Mouse (Mus musculus) liver, embryonic 12.5 days (tissue): ENCODE data around the gene Cphx3. TPM values are rescaled to one million over a fixed set of nuclear protein-coding genes. Genes with fewer than 3 reads are reported as not detected.
"Not testable (repeated sequence)": the region's sequence is repeated elsewhere in the genome, so short reads cannot be mapped to it uniquely, and the experiment has no call there.

Experiments
- ATAC-seq: fragments of 200-750 bp; cut with Nextera tagmentation; 2 replicates; pipeline ENCODE4 v1.8.0; 2017; ENCODE audit warnings: moderate number of reproducible peaks, mild to moderate bottlenecking, moderate library complexity
- H3K27ac ChIP-seq: fragments of 300-500 bp; sonication (generic); 2 replicates; pipeline ENCODE4 v1.5.1; 2016; ENCODE audit warnings: mild to moderate bottlenecking
- H3K27me3 ChIP-seq: fragments of 300-500 bp; sonication (generic); replicated peaks from 2 replicates; pipeline ENCODE4 v1.6.1; 2016; ENCODE audit warnings: mild to moderate bottlenecking, moderate library complexity
- H3K36me3 ChIP-seq: fragments of 300-500 bp; sonication (generic); 2 replicates; pipeline ENCODE4 v1.6.1; 2016; ENCODE audit warnings: mild to moderate bottlenecking, moderate library complexity
- H3K4me1 ChIP-seq: fragments of 300-500 bp; sonication (generic); 2 replicates; pipeline ENCODE4 v1.6.1; 2016
- H3K4me2 ChIP-seq: fragments of 300-500 bp; sonication (generic); 2 replicates; pipeline ENCODE4 v1.6.1; 2016; ENCODE audit warnings: mild to moderate bottlenecking, moderate library complexity
- H3K4me3 ChIP-seq: fragments of 300-500 bp; sonication (generic); 2 replicates; pipeline ENCODE4 v1.5.1; 2016; ENCODE audit warnings: mild to moderate bottlenecking, moderate library complexity
- H3K9ac ChIP-seq: fragments of 300-500 bp; sonication (generic); 2 replicates; pipeline ENCODE4 v1.6.1; 2016; ENCODE audit warnings: mild to moderate bottlenecking, moderate library complexity
- H3K9me3 ChIP-seq: fragments of 300-500 bp; sonication (generic); replicated peaks from 2 replicates; pipeline ENCODE4 v1.6.1; 2016; ENCODE audit warnings: mild to moderate bottlenecking, moderate library complexity
- WGBS: fragments of 180-500 bp; shearing (Covaris S2); methylation state at CpG from one replicate; pipeline ENCODE4 v1.1.7; 2016; ENCODE audit not compliant: insufficient replicate concordance; 5-methylcytosine and 5-hydroxymethylcytosine counted together
- polyA plus RNA-seq: library from polyadenylated mRNA; unstranded; fragments of >200 nt; fragmentation: Nextera tagmentation; extraction: Ambion mirVana; gene quantifications from 2 replicates; pipeline ENCODE4 v1.2.1, GENCODE M21; 2016

Gene Cphx3
- not detected in 2 replicates for polyA plus RNA-seq

- not testable (repeated sequence) for H3K4me3 ChIP-seq, ATAC-seq
- no CpG with 5 or more reads among the region's 1 CpGs for whole genome bisulfite sequencing
Observed at GRCm38 (mm10) chr14:26081997-26082396, at the start of gene Cphx3. Gene Cphx3, plus strand, starts transcription at chr14:26082297.

GRCm38 (mm10) chr14:26034364-26034763, 47.7 kb upstream of the Cphx3 start:
- H3K4me2 ChIP-seq, H3K4me3 ChIP-seq, H3K27ac ChIP-seq, H3K4me1 ChIP-seq, H3K27me3 ChIP-seq, H3K36me3 ChIP-seq, H3K9me3 ChIP-seq, H3K9ac ChIP-seq, ATAC-seq: not testable (repeated sequence)
- no CpG with 5 or more reads among the region's 3 CpGs for WGBS

More at GRCm38 (mm10) chr14:26081997-26082396, at the start of gene Cphx3:
- H3K27ac ChIP-seq, H3K9me3 ChIP-seq, H3K4me2 ChIP-seq, H3K36me3 ChIP-seq, H3K4me1 ChIP-seq, H3K27me3 ChIP-seq, H3K9ac ChIP-seq: not testable (repeated sequence)

GRCm38 (mm10) chr14:26035439-26035838, 46.7 kb upstream of the Cphx3 start:
- H3K36me3 ChIP-seq, H3K4me3 ChIP-seq, H3K27me3 ChIP-seq, H3K4me1 ChIP-seq, H3K4me2 ChIP-seq, H3K9me3 ChIP-seq, ATAC-seq, H3K27ac ChIP-seq, H3K9ac ChIP-seq: not testable (repeated sequence)
- WGBS, result no CpG with 5 or more reads among the region's 6 CpGs

GRCm38 (mm10) chr14:26042611-26043010, 39.5 kb upstream of the Cphx3 start, which contains the start of gene Gm9780:
Gene Gm9780, minus strand, starts transcription at chr14:26042711.
- not testable (repeated sequence) for H3K4me3 ChIP-seq, H3K9me3 ChIP-seq, H3K4me1 ChIP-seq, ATAC-seq, H3K9ac ChIP-seq, H3K36me3 ChIP-seq, H3K4me2 ChIP-seq, H3K27ac ChIP-seq, H3K27me3 ChIP-seq
- WGBS, result no CpG with 5 or more reads among the region's 26 CpGs

- H3K4me1 ChIP-seq, H3K9me3 ChIP-seq, H3K27ac ChIP-seq, H3K4me2 ChIP-seq, H3K4me3 ChIP-seq, H3K27me3 ChIP-seq, H3K9ac ChIP-seq, ATAC-seq, H3K36me3 ChIP-seq: not testable (repeated sequence)
- WGBS, result no CpG with 5 or more reads among the region's 5 CpGs
Observed at GRCm38 (mm10) chr14:26045007-26045406, 37.1 kb upstream of the Cphx3 start.

- not testable (repeated sequence) for H3K27me3 ChIP-seq, H3K36me3 ChIP-seq, H3K27ac ChIP-seq, H3K9ac ChIP-seq, H3K4me2 ChIP-seq, H3K4me3 ChIP-seq, ATAC-seq, H3K4me1 ChIP-seq, H3K9me3 ChIP-seq
- WGBS, result no CpG with 5 or more reads among the region's 8 CpGs
Observed at GRCm38 (mm10) chr14:26047026-26047425, 35.1 kb upstream of the Cphx3 start.

GRCm38 (mm10) chr14:26048767-26049166, 33.3 kb upstream of the Cphx3 start:
- H3K27ac ChIP-seq, H3K4me2 ChIP-seq, H3K4me3 ChIP-seq, H3K9ac ChIP-seq, H3K4me1 ChIP-seq, ATAC-seq, H3K27me3 ChIP-seq, H3K36me3 ChIP-seq, H3K9me3 ChIP-seq: not testable (repeated sequence)
- WGBS, result no CpG with 5 or more reads among the region's 9 CpGs

GRCm38 (mm10) chr14:26058184-26058583, 23.9 kb upstream of the Cphx3 start:
- not testable (repeated sequence) for H3K4me2 ChIP-seq, H3K4me3 ChIP-seq, H3K27ac ChIP-seq, H3K27me3 ChIP-seq, H3K9me3 ChIP-seq, H3K4me1 ChIP-seq, ATAC-seq, H3K9ac ChIP-seq, H3K36me3 ChIP-seq
- WGBS, result no CpG with 5 or more reads among the region's 3 CpGs

GRCm38 (mm10) chr14:26059362-26059761, 22.7 kb upstream of the Cphx3 start:
- not testable (repeated sequence) for ATAC-seq, H3K27ac ChIP-seq, H3K9me3 ChIP-seq, H3K9ac ChIP-seq, H3K27me3 ChIP-seq, H3K4me2 ChIP-seq, H3K4me1 ChIP-seq, H3K36me3 ChIP-seq, H3K4me3 ChIP-seq
- WGBS, result no CpG with 5 or more reads among the region's 6 CpGs

- H3K4me2 ChIP-seq, H3K4me1 ChIP-seq, H3K27ac ChIP-seq, H3K27me3 ChIP-seq, H3K4me3 ChIP-seq, H3K9ac ChIP-seq, H3K9me3 ChIP-seq, H3K36me3 ChIP-seq: not testable (repeated sequence)
- WGBS, result no CpG with 5 or more reads among the region's 44 CpGs
- peak; percentile 72 for ATAC-seq
Observed at GRCm38 (mm10) chr14:26066574-26067324, 15.3 kb upstream of the Cphx3 start.

- not testable (repeated sequence) for H3K9ac ChIP-seq, H3K36me3 ChIP-seq, H3K27me3 ChIP-seq, H3K4me2 ChIP-seq, H3K4me1 ChIP-seq, H3K4me3 ChIP-seq, H3K27ac ChIP-seq, H3K9me3 ChIP-seq
- no CpG with 5 or more reads among the region's 10 CpGs for WGBS
- peak; percentile 83 for ATAC-seq
Observed at GRCm38 (mm10) chr14:26067325-26067633, 14.8 kb upstream of the Cphx3 start, which contains the start of gene Tmem254c. Gene Tmem254c, minus strand, starts transcription at chr14:26067355.

GRCm38 (mm10) chr14:26076620-26077390, 5.3 kb upstream of the Cphx3 start:
- H3K36me3 ChIP-seq, H3K9me3 ChIP-seq, H3K4me3 ChIP-seq, H3K4me1 ChIP-seq, H3K4me2 ChIP-seq, H3K27me3 ChIP-seq, H3K9ac ChIP-seq, H3K27ac ChIP-seq: not testable (repeated sequence)
- ATAC-seq, result 0 out of 2 replicates have a peak, but pooled peaks have one; percentile 35
- no CpG with 5 or more reads among the region's 5 CpGs for WGBS
